Mouse (Mus musculus) small intestine, adult 10 weeks (tissue): Measurements from ENCODE around the gene Rpl22. TPM values are rescaled to one million over a fixed set of nuclear protein-coding genes. Genes with fewer than 3 reads are reported as not detected.

Experiments used
- polyA plus RNA-seq: library from polyadenylated mRNA; stranded (reverse); fragments of 350-450 nt; fragmentation: Illumina TruSeq; extraction: RNeasy Lipid Tissue Mini Kit (QIAGEN cat#74804); gene quantifications from one replicate; pipeline ENCODE4 v1.2.3, GENCODE M21; 2014; ENCODE audit warnings: low replicate concordance

Gene Rpl22
- 170 TPM for polyA plus RNA-seq

DNA sequence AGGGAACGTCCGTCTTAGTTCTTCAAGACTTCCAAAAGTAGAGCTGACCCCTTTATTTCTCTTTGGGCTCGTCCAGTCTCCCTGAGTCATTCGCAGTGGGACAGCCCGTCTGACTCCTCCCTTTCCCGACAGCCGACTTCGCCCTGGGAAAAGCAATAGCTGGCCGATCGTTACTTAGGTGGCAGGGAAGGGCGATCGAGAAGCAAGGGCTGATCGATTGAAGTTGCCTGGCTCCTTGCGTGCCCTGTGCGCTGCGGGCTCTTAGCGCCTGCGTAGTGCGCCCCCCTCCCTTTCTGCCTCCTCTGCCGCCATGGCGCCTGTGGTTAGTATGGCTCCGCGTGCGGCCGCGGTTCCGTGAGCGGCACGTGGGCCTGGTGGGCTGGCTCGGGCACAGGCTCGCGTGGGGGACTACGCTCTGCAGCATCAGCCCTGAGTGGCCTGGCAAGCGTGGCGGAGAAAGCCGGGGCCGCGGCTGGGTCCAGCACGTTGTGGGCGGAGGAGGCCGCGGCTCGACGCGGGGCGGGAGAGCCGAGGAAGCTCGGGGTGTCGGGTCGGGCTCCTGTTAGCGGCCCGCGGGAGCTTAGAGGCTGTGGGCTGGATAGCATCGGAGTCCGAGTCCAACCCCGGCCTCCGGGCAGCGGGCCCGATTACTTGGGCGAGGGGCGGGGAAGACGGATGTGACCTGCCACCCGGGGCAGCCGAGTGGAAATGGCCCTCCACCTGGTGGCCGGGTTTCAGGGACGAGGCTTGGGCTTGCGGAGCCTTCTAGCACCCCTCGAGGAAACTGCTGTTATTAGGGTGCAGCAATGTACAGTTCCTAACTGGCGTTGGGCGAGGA is at the start of gene Rpl22:
TSS of gene Rpl22 (plus strand) at position 169 of the 838 bp plus-strand sequence.

DNA sequence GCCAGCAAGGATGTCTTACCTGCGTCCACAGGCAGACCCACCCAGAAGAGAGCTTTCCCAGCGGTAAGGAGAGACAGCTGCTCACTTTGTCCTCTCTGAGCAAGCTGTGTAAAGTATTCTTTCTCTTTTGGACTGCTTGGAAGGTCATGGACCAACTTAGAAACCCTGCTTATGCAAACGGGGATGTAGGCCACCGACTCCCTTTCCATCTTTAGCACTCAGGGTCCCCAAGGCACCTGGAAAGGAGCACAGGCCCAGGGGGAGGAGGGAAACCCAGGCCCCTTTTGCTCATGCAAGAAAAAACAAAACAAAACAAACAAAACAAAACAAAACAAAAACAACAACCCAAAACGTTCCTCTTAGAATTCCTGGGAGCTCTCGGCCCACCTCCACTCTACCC is 34.0 kb upstream of the Rpl22 start, which contains the start of gene Hes3:
TSS of gene Hes3 (minus strand) at position 101 of the 400 bp plus-strand sequence.

DNA sequence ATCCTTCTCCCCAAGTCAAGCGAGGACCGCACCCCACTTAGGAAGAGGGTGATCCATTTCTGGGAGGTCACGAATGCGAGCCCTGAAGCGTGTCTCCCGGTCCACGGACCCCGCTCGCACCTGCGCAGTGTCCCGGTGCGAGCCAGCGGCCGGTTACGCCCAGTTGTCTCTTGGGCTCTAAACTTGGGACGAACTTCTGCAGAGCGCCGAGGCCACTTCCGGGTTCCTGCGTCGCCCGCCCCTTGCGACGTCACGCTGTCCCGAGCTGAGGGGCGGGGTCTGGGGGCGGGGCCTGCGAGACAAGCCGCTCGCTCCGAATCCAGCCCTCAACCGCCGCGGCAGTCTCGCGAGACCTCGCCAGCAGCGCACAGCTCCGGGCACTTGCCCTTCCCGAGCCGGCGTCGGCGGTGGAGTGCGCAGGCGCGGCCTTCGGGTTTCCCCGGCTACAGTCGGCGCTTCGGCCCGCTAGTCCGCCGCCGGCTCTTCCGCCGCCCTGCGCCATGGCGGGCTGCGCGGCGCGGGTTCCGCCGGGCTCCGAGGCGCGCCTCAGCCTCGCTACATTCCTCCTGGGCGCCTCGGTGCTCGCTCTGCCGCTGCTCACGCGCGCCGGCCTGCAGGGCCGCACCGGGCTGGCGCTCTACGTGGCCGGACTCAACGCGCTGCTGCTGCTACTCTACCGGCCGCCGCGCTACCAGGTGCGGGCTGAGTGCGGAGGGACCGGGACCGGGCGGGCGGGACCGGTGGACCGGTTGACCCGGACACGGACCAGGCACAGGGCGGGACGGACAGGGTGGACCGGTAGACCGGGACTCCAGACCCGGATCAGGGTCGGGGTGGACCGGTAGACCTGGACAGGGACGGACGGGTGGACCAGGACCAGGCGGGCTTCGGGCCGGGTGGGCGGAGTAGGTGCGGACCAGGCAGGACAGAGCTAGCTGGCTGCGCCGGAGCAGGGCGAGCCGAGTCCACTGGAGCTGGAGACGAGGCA is 28.4 kb upstream of the Rpl22 start, which contains the start of gene Icmt:
TSS of gene Icmt (plus strand) at position 354 of the 988 bp plus-strand sequence.

DNA sequence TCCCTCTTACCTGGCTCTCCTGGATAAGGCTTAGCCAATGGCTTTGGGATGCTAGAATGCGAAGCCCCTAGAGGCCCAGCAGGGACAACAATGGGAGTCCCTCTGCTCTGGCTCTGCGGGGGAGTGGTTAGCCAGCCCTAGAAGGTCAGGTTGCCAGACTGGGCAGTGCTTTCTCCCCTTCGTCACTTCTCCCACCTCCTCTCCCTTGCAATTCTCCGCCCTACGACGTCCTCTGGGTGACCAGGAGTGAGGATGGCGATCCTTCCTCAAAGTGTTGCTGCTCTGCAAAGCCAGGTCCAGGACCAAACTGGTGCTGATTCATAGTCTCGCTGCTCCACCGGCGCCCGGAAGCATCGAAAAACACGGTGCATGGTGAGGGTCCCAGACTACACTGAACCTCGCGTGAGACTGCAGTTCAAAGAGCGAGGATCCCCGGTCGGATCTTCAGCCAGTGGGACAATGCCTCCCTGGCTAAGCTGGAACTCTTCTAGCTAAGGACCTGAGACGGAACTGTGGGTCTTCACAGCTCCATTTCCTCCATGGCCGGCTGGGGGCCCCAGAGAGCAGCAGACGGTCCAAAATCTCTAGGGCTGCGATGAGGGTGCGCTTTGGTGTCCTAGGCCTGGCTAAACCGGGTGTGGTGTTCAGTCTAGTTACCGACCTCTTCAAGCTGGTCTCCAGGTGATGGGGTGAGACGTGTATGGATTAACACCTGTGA is 6.9 kb upstream of the Rpl22 start, which contains the start of gene Rnf207:
TSS of gene Rnf207 (minus strand) at position 477 of the 718 bp plus-strand sequence.

DNA sequence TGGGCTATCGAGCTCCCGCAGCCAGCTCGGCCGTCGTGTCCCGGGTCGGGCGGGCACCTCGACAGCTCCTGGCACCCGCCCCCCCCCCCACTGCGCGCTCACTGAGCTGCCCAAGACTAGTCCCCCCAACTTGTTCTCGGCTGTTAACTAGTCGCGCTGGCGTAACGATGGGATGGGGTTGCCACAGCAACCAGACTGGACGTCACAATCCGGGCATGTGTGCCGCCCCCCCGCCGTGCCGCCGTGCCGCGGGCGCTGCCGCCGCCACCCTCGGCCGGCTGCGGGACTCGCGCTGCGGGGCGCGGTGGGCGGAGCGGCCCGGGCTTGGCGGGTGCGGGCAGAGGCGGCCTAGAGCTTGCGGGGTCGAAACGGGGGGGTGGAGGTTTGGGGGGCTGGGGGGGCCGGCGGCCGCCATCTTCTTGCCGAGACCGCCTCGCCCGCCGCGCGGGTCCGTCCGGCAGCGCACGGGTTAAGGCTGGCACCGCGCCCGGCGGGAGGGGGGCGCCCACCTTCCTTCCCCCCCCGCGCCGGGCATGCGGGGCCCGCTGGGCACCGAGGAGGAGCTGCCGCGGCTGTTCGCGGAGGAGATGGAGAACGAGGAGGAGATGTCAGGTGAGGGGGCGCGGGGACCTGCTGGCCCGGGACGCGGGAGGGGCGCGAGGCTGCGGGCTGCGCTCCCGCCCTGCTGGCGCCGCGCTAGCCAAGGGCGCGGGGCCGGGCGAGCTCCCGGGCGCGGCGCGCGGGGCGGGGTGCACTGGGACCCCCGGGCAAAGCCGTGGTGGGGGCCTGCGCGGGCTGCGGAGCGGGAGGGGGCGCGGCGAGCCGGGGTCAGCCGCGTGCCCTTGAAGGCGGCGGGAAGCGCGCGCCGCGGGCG is 13.1 kb downstream of the Rpl22 start, which contains the start of gene Chd5:
TSS of gene Chd5 (plus strand) at position 233 of the 874 bp plus-strand sequence.

Other genes with a start within 250 kb of the Rpl22 start
- gene Tnfrsf25, start 209.8 kb upstream of the Rpl22 start, polyA plus RNA-seq = not detected
- 5.0 TPM for gene Espn, start 173.4 kb upstream of the Rpl22 start, polyA plus RNA-seq
- 6.7 TPM for gene Hes2, start 166.9 kb upstream of the Rpl22 start, polyA plus RNA-seq
- 0.74 TPM for gene Acot7, start 147.6 kb upstream of the Rpl22 start, polyA plus RNA-seq
- gene Gpr153, start 51.5 kb upstream of the Rpl22 start, polyA plus RNA-seq = 0.63 TPM
- not detected for gene Hes3, start 34.1 kb upstream of the Rpl22 start, polyA plus RNA-seq
- gene Icmt, start 28.5 kb upstream of the Rpl22 start, polyA plus RNA-seq = 7.0 TPM
- gene Rnf207, start 6.7 kb upstream of the Rpl22 start, polyA plus RNA-seq = 0.48 TPM
- 0.07 TPM for gene Chd5, start 12.9 kb downstream of the Rpl22 start, polyA plus RNA-seq
- not detected for gene Nphp4, start 151.0 kb downstream of the Rpl22 start, polyA plus RNA-seq
- gene Kcnab2, start 152.1 kb downstream of the Rpl22 start, polyA plus RNA-seq = not detected